Mouse (Mus musculus) urinary bladder, postnatal 10 days (tissue): ENCODE results near the gene Zfp111.

Experiments
- DNase-seq: peaks from one replicate; pipeline ENCODE4 v3.0.0; 2022; ENCODE audit warnings: low spot score

Zfp111 gene

DNA sequence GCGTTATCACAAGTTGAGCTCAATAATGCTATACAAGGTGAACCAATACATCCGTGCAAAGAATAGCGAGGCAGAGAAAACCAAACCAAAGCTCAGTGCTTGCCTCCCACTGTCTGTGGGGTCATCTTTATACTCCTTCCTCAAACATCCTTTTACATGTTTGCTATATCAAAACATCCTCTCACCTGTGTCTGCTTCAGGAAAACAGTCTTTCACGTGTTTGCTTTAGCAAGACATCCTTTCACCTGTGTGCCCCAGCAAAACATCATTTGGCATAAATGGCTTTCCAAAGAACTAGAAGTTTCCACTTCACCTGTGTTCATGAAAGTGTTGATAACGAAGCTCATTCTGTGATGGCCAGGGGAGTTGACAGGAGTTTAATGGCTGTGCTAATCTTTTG, at the start of gene Zfp111:
Gene Zfp111, minus strand, starts transcription at position 101 of the 400 bp plus-strand sequence.
- no peak for DNase-seq

DNA sequence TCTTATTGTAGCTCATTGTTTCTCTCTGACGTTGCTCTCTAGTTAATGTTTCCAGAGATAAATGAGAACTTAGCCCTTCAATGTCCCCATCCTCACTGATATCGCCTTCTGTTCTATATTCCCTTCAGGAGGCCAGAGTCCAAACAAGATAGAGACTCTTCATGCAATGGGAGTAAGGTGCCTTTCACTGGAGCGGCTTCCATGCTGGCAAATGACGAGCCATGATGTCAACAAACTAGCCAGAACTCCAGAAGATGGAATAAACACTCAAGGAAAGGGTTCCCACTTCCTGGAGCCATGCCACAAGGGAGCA, 48.7 kb upstream of the Zfp111 start:
- DNase-seq: no peak

DNA sequence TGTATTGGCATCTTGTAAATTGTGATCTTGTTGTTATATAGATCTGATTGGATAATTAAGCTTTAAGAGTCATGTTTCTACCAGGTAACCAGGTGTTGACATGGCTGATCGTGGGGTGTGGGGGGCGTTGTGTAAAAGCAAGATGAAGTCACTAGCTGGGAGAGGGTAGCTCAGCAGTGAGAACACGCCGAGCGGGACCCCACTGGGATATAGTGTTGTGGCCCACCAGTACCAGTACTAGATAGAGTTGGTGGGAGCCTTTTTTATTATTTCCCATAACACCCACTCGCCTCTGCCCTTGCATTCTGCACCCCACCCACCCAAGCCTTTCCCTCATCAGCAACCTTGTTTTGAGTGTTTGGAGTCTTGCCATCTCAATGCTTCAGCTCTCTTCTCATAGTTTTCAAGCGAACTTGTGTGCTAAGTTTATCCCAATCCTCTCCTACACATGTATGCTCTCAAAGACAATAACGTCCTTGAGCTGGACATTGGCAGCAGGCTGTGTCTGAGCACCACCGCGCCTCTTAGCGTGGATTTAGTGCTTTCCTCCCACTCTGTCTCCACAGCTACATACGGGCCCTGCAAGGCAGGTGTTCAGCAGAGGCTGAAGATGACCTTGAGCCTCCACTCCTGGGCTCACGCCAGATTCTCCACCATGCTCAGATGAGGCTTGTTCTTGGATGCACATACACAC, 48.2 kb upstream of the Zfp111 start:
- no peak for DNase-seq

DNA sequence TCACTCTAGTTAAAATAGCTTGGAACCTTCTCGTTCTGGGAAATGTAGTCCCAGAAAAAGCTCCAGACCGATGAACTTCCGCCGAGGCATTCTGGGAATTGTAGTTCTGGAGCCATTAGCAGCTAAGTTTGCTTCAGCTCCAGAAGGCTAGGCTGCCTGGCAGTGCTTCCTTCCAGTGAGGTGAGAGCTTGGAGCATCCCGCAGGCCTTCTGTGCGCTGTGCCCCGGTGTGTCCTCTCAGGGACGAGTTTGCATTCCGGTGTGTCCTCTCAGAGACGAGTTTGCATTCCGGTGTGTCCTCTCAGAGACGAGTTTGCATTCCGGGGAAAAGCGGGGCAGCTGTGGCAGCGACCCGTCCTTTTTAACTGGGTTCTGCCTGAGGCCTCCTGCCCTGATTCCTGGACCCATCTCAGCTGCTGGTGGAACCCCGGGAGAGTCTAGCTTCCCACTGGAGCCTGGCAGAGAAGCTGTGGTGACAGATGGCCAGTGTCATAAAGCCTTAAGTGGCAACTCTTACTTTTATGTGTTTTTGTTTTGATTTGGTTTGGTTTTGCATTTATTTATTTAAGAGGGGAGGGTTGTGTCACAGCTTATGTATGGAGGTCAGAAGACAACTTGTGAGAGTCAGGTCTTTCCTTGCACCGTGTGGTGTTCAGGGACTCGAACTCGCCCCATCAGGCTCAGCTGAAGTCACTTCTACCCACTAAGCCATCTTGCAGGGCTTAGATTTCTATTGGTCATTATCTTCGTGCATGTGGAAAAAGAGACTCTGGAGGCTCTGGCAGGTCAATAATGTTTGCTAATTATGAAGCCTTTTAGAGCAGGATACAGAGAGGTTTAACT, 43.6 kb upstream of the Zfp111 start, which contains the start of gene Zfp108:
Gene Zfp108, plus strand, starts transcription at position 162 of the 842 bp plus-strand sequence.
- DNase-seq: no peak

DNA sequence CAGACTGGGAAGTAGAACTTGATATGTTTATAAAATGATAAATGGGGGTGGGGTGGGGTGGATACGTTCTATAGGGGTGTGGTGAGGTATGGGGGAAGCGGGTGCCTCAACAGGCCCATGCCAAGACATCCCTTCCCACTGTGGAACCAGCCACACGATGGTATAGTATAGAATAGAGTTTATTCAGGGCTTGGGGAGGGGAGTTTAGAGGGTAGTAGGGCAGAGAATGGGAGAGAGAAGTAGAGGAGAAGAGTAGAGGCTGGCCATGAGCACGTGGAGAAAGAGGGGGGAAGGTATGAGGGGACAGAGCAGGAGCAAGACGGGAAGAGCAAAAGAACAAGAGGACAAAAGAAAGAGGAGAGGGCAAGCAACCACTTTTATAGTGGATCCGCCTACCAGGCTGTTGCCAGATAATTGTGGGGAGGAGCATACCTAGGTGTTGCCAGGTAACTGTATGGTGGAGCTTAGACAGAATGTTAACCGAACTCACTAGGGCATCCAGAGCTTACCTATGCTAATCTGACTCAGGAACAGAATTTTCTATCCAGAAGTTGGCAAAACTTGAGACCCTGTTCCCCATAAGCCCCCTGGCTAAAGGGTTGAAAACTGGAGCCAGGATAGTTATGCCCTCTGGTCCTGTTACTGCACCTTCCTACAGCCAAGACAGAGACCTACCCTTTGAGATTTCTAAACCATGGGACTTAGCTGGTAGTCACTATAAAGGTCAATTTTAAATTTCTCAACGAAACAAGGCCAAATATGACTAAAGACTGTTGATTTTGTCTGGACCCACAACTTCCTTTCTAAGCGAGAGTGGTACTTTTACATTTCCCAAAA, 42.8 kb upstream of the Zfp111 start:
- no peak for DNase-seq

DNA sequence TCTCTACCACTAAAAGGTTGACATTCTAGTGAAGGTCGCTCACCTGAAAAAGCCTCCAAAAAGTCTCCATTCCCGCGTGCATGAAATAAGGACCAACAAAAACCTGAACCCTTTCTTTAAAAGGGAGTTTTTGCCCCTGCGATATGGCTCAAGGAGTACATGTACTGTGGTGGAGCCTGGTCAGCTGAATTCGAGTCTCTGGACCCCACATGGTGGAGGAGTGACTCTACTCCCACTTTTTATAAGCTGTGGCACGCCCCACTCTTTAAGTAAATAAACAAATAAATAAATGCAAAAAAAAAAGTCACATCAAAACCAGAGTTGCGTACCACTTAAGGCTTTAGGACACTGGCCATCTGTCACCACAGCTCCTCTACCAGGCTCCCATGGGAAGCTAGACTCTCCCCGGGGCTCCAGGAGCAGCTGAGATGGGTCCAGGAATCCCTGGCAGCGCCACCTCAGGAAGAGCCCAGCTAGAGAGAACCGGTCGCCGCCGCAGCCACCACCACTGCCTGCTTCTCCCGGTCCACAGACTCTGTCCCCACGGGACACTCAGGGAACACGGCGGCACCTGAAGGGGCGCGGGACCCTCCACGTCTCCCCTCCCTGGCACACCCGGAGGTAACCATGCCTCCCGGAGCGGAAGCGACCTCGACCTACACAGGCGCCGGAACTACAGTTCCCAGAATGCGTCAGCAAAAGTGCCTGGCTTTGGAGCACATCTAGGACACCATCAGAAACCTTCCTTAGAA, 26.0 kb upstream of the Zfp111 start, which contains the start of gene Zfp109:
Gene Zfp109, minus strand, starts transcription at position 521 of the 752 bp plus-strand sequence.
- no peak for DNase-seq

DNA sequence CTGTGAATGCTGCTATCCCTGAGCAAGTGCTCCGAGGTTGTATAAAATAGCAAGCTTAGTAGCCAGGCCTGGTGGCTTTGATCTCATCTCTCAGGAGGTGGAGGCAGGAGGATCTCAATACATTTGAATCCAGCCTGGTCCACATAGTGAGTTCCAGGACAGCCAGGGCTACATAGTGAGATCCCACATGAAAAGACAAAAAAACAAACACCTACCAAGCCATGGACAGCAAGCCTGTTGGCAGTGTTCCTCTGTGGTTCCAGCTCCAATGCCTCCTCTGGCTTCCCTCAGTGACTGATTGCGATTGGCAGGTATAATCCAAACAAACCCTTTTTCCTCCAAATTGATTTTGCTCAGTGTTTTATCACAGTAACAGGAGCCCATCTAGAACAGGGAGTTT, 947 bp downstream of the Zfp111 start:
- DNase-seq: no peak

DNA sequence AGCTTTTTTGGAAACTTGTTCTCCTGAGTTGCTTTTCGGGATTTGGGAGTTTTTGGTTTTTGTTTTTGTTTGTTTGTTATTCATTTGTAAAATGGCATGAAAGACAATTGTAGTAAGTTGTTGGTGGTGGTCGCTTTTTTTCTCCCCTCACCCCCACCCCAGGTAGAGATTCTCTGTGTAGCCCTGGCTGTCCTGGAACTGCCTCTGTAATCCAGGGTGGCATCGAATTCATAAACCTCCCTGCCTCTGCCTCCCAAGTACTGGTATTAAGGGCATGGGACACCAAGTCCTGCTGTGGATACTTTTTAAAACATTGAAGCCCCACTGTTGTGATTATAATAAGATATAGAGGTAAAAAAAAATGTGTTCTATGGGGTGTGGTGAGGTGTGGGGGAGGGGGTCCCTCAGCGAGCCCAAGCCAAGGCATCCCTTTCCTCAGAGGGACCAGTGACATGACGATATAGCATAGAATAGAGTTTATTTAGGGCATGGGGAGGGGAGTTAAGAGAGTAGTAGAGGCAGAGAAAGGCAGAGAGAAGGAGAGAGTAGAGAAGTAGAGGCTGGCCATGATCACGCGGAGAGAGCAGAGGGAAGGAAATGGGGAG, 2.9 kb downstream of the Zfp111 start:
- DNase-seq: no peak

DNA sequence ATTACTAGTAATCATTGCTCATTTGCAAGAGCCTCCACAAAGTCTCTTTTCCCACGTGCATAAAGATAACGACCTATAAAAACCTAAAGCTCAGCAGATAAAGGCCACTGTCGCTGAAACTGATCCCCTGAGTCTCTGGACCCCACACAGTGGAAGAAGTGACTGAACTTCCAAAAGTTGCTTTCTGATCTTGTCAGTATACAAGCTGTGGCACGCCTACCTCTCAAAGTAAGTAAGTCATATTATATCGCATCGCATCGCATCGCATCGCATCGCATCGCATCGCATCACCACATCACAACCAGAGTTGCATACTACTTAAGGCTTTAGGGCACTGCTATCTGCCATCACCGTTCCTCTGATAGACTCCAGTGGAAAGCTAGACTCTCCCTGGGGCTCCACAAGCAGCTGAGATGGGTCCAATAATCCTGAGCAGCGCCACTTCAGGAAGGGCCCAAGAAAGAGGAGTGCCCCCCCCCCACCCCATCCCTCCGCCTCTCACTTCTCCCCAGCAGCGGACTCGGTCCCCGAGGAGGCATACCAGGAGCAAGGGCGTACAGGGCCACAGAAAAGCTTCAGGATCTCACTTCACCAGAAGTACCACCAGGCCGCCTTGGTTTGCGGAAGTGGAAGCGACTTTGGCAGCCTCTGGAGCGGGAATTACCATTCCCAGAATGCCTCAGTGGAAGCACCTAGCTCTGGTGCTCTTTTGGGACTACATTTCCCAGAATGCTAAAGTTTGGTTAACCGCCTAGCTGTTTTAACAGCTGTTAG, 3.6 kb downstream of the Zfp111 start:
- DNase-seq: no peak

DNA sequence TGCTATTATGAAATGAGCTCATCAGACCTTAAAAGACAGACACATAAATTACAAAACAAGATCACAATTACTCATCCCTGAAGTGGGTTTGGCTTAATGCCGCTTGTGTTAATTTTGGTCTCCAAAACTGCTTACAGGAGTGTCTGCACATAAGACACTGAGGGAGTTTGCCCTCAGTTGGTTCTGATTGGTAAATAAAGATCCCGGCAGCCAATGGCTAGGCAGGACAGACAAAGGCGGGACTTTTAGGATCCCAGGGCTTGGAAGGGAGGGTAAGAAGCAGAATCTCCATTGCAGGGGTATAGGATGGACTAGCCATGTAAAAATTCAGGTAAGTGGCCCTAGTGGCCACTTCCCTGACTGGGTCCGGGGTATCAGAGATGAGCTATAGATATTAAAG, 14.3 kb downstream of the Zfp111 start:
- no peak for DNase-seq

DNA sequence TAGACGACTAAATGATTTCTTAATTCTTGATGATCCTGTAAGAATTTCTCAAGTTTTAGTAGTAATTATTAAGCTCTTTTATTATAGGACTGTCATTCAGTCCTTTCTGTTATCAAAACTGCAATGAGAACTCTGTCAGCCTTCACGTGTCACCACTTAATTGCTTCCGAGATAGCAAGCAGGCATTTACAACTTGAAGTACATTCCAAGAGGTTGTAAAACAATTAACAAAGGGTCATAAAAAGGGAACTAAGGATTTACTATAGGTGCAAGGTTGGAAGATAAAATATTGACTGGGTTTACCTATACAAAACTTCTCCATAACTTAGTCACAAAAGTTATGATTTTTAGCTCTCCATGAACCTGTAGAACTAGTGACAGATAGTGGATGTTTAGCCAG, 18.1 kb downstream of the Zfp111 start:
- DNase-seq: no peak

DNA sequence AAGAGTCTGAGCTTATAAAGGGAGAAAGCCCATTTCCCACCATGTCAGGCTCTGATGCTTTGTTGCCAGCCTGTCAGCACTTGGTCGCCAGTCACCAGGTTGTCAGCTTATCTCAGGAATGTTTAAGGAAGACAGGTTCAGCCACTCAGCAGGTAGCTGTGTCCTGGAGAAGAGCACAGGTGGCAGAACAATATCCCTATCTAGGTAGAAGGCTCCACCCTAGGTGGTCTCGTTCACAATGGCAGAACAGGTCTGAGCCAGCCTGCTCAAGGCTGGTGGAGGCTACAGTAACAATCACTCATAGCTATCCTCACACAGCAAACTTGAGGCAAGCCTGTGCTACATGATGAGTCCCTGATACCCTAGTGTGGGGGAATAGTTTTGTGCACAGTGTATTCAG, 19.9 kb downstream of the Zfp111 start:
- DNase-seq: no peak

DNA sequence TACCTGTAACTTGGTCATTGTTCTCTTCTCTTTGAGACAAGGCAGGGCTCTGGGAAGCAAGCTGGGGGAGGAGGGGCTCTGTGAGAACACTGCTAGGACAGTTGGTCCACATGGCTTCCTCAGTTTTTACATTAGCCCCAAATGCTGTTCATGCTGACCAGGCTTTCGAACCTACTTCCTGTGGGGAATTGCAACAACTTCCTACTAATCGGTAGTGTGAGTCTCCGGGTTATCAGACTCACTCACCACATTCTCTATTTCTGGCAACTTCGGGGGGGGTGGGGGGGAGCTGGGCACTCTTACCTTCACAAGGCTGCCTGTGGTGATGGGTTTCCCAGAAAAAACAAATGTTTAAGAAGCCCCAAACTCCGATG, 21.7 kb downstream of the Zfp111 start:
- DNase-seq: no peak

DNA sequence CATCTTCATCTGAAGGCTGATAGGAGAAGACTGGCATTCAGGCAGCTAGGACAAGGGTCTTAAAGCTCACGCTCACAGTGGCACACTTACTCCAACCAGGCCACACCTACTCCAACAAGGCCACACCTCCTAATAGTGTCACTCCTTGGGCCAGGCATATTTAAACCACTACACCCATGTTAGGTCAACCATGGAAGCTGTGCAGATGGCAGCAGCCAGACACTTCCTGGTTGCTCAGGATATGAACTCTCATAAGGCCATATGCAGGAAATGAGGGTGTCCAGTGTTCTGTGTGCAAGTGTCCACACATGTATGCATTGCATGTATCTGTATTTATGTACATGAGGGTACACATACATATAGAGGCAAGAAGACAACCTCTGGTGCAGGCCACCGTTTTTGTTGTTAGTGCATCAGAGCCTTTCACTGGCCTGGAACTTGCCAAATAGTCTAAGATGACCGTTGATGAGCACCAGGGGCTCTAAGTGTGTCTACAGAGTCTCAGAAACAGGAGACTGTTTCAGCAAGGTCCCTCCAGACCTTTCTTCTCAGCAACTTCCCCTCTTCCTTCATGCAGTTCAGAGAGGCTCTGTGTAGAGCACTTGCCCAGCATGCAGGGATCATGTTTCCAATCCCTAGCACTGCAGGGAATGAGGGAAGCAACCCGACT, 22.2 kb downstream of the Zfp111 start:
- DNase-seq: no peak

DNA sequence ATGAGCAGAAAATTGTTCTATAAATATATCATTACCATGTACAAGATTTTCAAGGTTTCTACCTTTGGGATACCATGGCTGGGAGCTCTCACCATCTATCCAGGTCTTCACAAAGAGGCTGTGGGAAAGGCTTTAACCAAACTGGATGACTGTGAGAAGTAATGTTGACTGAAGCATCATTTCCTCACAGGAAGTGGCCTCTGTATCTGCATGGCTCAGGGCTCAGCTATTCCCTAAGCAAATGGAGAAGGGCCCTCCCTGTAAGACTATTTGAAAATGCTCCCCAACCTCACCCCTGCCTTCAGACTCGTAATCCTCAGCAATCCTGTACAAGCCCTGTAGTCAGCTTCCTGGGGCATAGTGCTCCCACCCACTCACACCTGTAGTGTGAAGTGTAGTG, 23.6 kb downstream of the Zfp111 start:
- no peak for DNase-seq

DNA sequence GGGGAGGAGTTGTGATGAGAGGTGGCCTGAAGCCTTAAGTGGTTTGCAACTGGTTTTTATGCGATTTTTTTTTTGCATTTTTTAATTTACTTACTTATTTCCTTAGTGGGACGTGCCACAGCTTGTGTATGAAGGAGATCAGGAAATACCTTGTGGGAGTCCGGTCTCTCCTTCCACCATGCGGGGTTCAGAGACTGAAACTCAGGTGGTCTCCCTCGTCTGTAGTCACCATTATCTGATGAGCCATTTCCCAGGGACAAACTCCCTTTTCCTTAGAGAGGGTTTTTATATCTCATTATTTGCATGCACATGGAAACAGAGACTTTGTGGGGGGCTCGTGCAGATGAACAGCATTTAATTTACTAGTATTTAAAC, 35.9 kb downstream of the Zfp111 start:
- DNase-seq: no peak

DNA sequence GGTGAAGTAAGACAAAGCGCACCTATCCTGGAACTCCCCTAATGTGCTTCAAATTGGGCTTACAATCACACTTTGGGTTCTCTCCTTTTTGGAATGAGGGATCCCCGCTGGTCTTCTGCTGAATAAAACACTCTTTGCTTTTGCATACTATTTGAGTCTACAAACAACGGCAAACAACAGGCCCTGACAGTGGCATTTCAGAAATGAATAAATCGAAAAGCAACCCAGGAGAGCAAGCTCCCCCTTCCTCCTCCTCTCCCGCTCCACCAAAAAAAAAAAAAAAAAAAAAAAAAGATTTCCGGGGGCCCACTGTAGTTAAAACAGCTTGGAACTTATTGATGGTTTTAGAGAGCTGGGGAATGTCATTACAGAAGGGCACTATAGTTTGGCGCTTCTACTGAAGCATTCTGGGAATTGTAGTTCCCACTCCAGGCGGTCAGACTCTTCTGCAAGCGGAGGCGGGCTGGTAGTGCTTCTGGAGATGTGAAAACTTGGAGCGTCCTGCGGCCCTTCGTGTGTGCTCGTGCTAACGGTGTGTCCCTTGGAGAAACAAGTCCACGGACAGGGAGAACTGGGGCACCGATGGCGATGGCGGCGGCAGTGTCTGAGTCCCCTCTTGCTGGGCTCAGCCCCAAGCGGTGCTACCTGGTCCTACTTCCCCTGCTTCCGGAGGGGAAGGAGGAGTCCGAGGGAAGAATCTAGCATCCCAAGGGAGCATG, 36.5 kb downstream of the Zfp111 start, which contains the start of gene Zfp114:
Gene Zfp114, plus strand, starts transcription at position 443 of the 719 bp plus-strand sequence.
- DNase-seq: no peak

DNA sequence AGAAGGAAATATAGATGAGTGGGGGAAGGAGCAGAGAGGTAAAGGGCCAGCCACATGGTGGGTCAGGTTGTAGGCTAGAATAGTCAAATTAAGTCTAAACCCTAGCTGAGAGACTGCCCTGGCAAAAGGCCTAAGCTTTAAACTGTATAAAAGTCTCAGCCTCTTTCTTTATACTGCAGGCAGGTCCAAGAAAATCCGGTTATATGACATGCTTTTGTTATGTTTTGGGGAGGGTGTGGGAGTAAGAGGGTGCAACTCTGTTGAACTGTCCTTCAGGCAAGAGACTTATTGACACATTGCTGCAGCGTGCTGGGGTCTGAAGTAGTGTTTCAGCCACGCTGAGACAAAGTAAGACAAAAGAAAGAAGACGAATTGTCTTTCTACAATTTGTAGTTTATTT, 39.1 kb downstream of the Zfp111 start:
- no peak for DNase-seq

DNA sequence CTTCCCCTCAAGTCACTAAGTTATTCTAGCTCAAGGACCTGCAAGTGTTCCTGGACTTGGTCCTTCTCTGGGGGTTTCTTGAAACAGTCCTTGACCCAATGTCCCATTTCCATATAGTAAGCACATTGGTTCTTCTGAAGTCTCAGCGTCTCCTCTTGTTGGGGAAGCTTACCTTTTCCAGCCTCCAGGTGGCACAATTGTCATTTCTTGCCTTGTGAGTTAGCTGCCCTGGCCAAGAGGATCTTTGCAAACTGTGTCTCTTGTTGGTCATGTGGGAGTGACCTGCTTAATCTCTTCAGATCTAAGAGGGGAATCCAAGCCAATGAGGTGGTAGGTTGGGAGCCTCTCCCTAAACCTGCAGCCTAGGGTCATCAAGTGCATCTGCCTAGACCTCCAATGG, 58.0 kb downstream of the Zfp111 start:
- no peak for DNase-seq
